In the genomic region with DNA sequence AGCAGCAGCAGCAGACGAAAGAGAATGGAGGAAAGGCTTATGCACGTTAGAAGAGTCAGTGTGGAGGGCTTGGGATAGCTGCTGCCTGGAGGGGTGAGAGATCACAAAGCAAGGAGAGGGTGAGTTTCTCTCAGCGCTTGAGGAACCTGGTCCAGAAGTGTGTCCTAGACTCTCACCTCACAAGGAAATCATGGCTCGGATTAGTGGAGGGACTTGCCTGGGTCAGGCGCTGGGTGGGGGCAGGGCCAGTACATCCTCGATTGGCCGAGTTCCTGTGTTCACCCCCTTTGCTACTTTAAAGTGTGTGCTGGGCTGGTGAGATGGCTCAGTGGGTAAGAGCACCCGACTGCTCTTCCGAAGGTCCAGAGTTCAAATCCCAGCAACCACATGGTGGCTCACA, we compare ENCODE assay signal across 15 mouse cellular contexts. TPM values are rescaled to one million over a fixed set of nuclear protein-coding genes. Genes with fewer than 3 reads are reported as not detected.
DNase-seq lines count a peak whose midpoint lies in the region; ATAC-seq and TF ChIP-seq lines count a peak whose summit lies in the region.
"Had no signal": no experiment of that assay in that cellular context is flagged by ENCODE, and none has a peak within 500 bp of the region (broad histone marks: within the 10 kb centered on the region; RNA-seq: fewer than 3 reads in every experiment).

No protein-coding gene starts in this region.

- peak overlapping the region; percentile 28; the same call in 1 of the 2 replicates for H3K9ac ChIP-seq in limb, embryonic 14.5 days (ENCODE audit: low read depth, low read length, severe bottlenecking)
- no peak overlapping the region for H3K9ac ChIP-seq in forebrain, embryonic 13.5 days
- H3K9ac ChIP-seq in hindbrain, postnatal 0 days (replicated peaks; ENCODE audit: low read length): 0 out of 2 replicates have a peak overlapping the region, but pooled peaks have one; percentile 2
- H3K9ac ChIP-seq: embryonic facial prominence, embryonic 13.5 days; liver, embryonic 14.5 days had no signal

- DNase-seq in limb, embryonic 14.5 days (ENCODE audit: low spot score): no peak
- DNase-seq in limb, embryonic 10.5 days (ENCODE audit: low spot score): no peak
- no peak for DNase-seq in hindbrain, postnatal 0 days (ENCODE audit: low spot score)
- DNase-seq in adrenal gland, postnatal 4 days (ENCODE audit: low spot score in 2 of 2): no peak
- DNase-seq in urinary bladder, postnatal 14 days (ENCODE audit: low spot score): no peak
- no peak for DNase-seq in adrenal gland, adult 2 months
- DNase-seq: cerebellum, adult 9-10 months had no signal

- H3K36me3 ChIP-seq in limb, embryonic 14.5 days (ENCODE audit: control insufficient read depth, insufficient read depth, low read length): no peaks in the 10 kb centered on the region
- H3K36me3 ChIP-seq in limb, embryonic 10.5 days: no peaks in the 10 kb centered on the region
- H3K36me3 ChIP-seq in forebrain, embryonic 13.5 days (ENCODE audit: poor library complexity, severe bottlenecking): no peaks in the 10 kb centered on the region
- H3K36me3 ChIP-seq in hindbrain, postnatal 0 days (ENCODE audit: insufficient read depth, low read length): no peaks in the 10 kb centered on the region
- H3K36me3 ChIP-seq: embryonic facial prominence, embryonic 13.5 days had no signal

- no peaks in the 10 kb centered on the region for H3K9me3 ChIP-seq in limb, embryonic 14.5 days (ENCODE audit: control insufficient read depth, low read length)
- H3K9me3 ChIP-seq in limb, embryonic 10.5 days (replicated peaks): no peaks in the 10 kb centered on the region
- H3K9me3 ChIP-seq in forebrain, embryonic 13.5 days (replicated peaks): 0 out of 2 replicates have a peak, but pooled peaks cover 3% of the 10 kb centered on the region
- H3K9me3 ChIP-seq in hindbrain, postnatal 0 days (ENCODE audit: low read length): no peaks in the 10 kb centered on the region

- no peaks in the 10 kb centered on the region for H3K27me3 ChIP-seq in limb, embryonic 14.5 days (ENCODE audit: control insufficient read depth, insufficient read depth, low read length)
- no peaks in the 10 kb centered on the region for H3K27me3 ChIP-seq in limb, embryonic 10.5 days (ENCODE audit: low read depth, poor library complexity, severe bottlenecking)
- no peaks in the 10 kb centered on the region for H3K27me3 ChIP-seq in forebrain, embryonic 13.5 days
- H3K27me3 ChIP-seq in hindbrain, postnatal 0 days (ENCODE audit: insufficient read depth, low read length): no peaks in the 10 kb centered on the region
- H3K27me3 ChIP-seq: embryonic facial prominence, embryonic 13.5 days had no signal

- H3K27ac ChIP-seq in limb, embryonic 14.5 days (replicated peaks; ENCODE audit: low read depth, low read length): no peak overlapping the region
- H3K27ac ChIP-seq in limb, embryonic 10.5 days: no peak overlapping the region
- H3K27ac ChIP-seq in forebrain, embryonic 13.5 days: peak overlapping the region; percentile 84
- peak overlapping the region; percentile 68 for H3K27ac ChIP-seq in hindbrain, postnatal 0 days
- H3K27ac ChIP-seq in olfactory bulb, adult 2 months (ENCODE audit: insufficient read depth, low read depth, low read length): peak overlapping the region; percentile 17; the same call in 1 of the 2 replicates
- H3K27ac ChIP-seq: liver, embryonic 14.5 days; macrophage had no signal

- peaks cover 19% of the 10 kb centered on the region for H3K4me1 ChIP-seq in limb, embryonic 14.5 days (ENCODE audit: control insufficient read depth, insufficient read depth, low read length)
- H3K4me1 ChIP-seq in limb, embryonic 10.5 days: peaks cover 31% of the 10 kb centered on the region
- H3K4me1 ChIP-seq in forebrain, embryonic 13.5 days: peaks cover 42% of the 10 kb centered on the region
- peaks cover 23% of the 10 kb centered on the region; the same call in 1 of the 2 replicates for H3K4me1 ChIP-seq in hindbrain, postnatal 0 days (ENCODE audit: insufficient read depth, low read length)
- H3K4me1 ChIP-seq in olfactory bulb, adult 2 months (ENCODE audit: control insufficient read depth, insufficient read depth, low read length): peaks cover 45% of the 10 kb centered on the region

- no peak overlapping the region for H3K4me2 ChIP-seq in limb, embryonic 14.5 days (replicated peaks; ENCODE audit: low read depth, low read length, severe bottlenecking)
- peak overlapping the region; percentile 41 for H3K4me2 ChIP-seq in forebrain, embryonic 13.5 days
- peak overlapping the region; percentile 8; the same call in 1 of the 2 replicates for H3K4me2 ChIP-seq in hindbrain, postnatal 0 days (ENCODE audit: low read depth, low read length)
- H3K4me2 ChIP-seq: embryonic facial prominence, embryonic 13.5 days had no signal

- no peak for ATAC-seq in limb, embryonic 14.5 days (ENCODE audit: low FRiP score, low read depth)
- no peak for ATAC-seq in forebrain, embryonic 13.5 days
- ATAC-seq in hindbrain, postnatal 0 days: 0 out of 2 replicates have a peak, but pooled peaks have one; percentile 10
- ATAC-seq: CD4-positive, CD25-positive, alpha-beta regulatory T cell, adult 4 months; Patski had no signal

- H3K4me3 ChIP-seq in limb, embryonic 14.5 days (replicated peaks; ENCODE audit: low read length): no peak overlapping the region
- H3K4me3 ChIP-seq in limb, embryonic 10.5 days: no peak overlapping the region
- no peak overlapping the region for H3K4me3 ChIP-seq in forebrain, embryonic 13.5 days
- H3K4me3 ChIP-seq in hindbrain, postnatal 0 days (ENCODE audit: low read length): no peak overlapping the region
- H3K4me3 ChIP-seq in olfactory bulb, adult 2 months (ENCODE audit: insufficient read depth, low read depth, low read length): no peak overlapping the region
- H3K4me3 ChIP-seq: embryonic facial prominence, embryonic 13.5 days had no signal

- 62% methylated on average over 9 of the region's 9 CpGs for WGBS in limb, embryonic 14.5 days
- WGBS in limb, embryonic 10.5 days: 58% methylated on average over 9 of the region's 9 CpGs
- WGBS in forebrain, embryonic 13.5 days: 44% methylated on average over 9 of the region's 9 CpGs
- 42% methylated on average over 9 of the region's 9 CpGs for WGBS in hindbrain, postnatal 0 days
- 46% methylated on average over 9 of the region's 9 CpGs for WGBS in olfactory bulb, adult 2 months

- no peak for TF ChIP-seq POLR2A in limb, embryonic 14.5 days (IDR thresholded peaks at IDR 0.05; ENCODE audit: borderline replicate concordance, extremely low read depth, insufficient read depth, insufficient read length)
- no peak for TF ChIP-seq POLR2A in olfactory bulb, adult 2 months (IDR thresholded peaks at IDR 0.05; ENCODE audit: insufficient read depth, low read depth, low read length)

- TF ChIP-seq CTCF in hindbrain, postnatal 0 days (IDR thresholded peaks at IDR 0.05; ENCODE audit: low read depth): no peak
- no peak for TF ChIP-seq CTCF in olfactory bulb, adult 2 months (IDR thresholded peaks at IDR 0.05; ENCODE audit: insufficient read depth, low read depth, low read length)

RNA-seq across cellular contexts. Expression of a gene that starts 18.6 kb away (rescaled TPM):
- polyA plus RNA-seq in limb, embryonic 14.5 days (2012; rRNA removed): 2.6 and 3.0 TPM in 2 replicates
- polyA plus RNA-seq in limb, embryonic 14.5 days (2014; fragmentation: Nextera tagmentation; extraction: Ambion mirVana): 0.50 and 0.86 TPM in 2 replicates
- 1.2 TPM in 2 replicates for polyA plus RNA-seq in limb, embryonic 10.5 days (2016; fragmentation: Nextera tagmentation; extraction: Ambion mirVana)
- polyA plus RNA-seq in forebrain, embryonic 13.5 days (2015; fragmentation: Nextera tagmentation; extraction: Ambion mirVana): 0.43 and 0.64 TPM in 2 replicates
- 16.5 and 21.2 TPM in 2 replicates for total RNA-seq in hindbrain, postnatal 0 days (2014; rRNA removed)
- 11.9 and 13.4 TPM in 2 replicates for polyA plus RNA-seq in hindbrain, postnatal 0 days (2015; fragmentation: Nextera tagmentation; extraction: Ambion mirVana)
- not detected in 2 replicates for polyA plus RNA-seq in olfactory bulb, adult 2 months (2012; ENCODE audit: insufficient read depth, insufficient read length, low replicate concordance, missing spikeins)
- 1 to 10 TPM; 6.3 to 7.3 TPM for total RNA-seq in adrenal gland, postnatal 4 days (2021)
- 1 to 10 TPM; 3.8 to 5.7 TPM for total RNA-seq in adrenal gland, adult 2 months (2021)
- 5.1 and 6.1 TPM in 2 replicates for polyA plus RNA-seq in adrenal gland, adult 2 months (2012; rRNA removed)
- polyA plus RNA-seq: macrophage had no signal

RNA-seq across cellular contexts. Expression of a gene that starts 22.3 kb away (rescaled TPM):
- polyA plus RNA-seq in limb, embryonic 14.5 days (2012; rRNA removed): 43.7 and 50.4 TPM in 2 replicates
- polyA plus RNA-seq in limb, embryonic 14.5 days (2014; fragmentation: Nextera tagmentation; extraction: Ambion mirVana): 31.7 and 33.2 TPM in 2 replicates
- 4.6 and 5.2 TPM in 2 replicates for polyA plus RNA-seq in limb, embryonic 10.5 days (2016; fragmentation: Nextera tagmentation; extraction: Ambion mirVana)
- 0.40 and 0.44 TPM in 2 replicates for polyA plus RNA-seq in forebrain, embryonic 13.5 days (2015; fragmentation: Nextera tagmentation; extraction: Ambion mirVana)
- 2.9 and 3.7 TPM in 2 replicates for total RNA-seq in hindbrain, postnatal 0 days (2014; rRNA removed)
- 2.7 and 2.9 TPM in 2 replicates for polyA plus RNA-seq in hindbrain, postnatal 0 days (2015; fragmentation: Nextera tagmentation; extraction: Ambion mirVana)
- not detected in 2 replicates for polyA plus RNA-seq in olfactory bulb, adult 2 months (2012; ENCODE audit: insufficient read depth, insufficient read length, low replicate concordance, missing spikeins)
- 10 to 100 TPM; 14.6 to 16.6 TPM for total RNA-seq in adrenal gland, postnatal 4 days (2021)
- 10 to 100 TPM in 1 of 2 experiments, 1 to 10 TPM in 1; 7.6 to 10.1 TPM for total RNA-seq in adrenal gland, adult 2 months (2021)
- polyA plus RNA-seq in adrenal gland, adult 2 months (2012; rRNA removed): 18.8 and 20.4 TPM in 2 replicates
- polyA plus RNA-seq: macrophage had no signal

RNA-seq across cellular contexts. Expression of a gene that starts 33.7 kb away (rescaled TPM):
- 2,823 and 3,226 TPM in 2 replicates for polyA plus RNA-seq in limb, embryonic 14.5 days (2012; rRNA removed)
- 1,836 and 1,953 TPM in 2 replicates for polyA plus RNA-seq in limb, embryonic 14.5 days (2014; fragmentation: Nextera tagmentation; extraction: Ambion mirVana)
- polyA plus RNA-seq in limb, embryonic 10.5 days (2016; fragmentation: Nextera tagmentation; extraction: Ambion mirVana): 1,397 and 1,583 TPM in 2 replicates
- polyA plus RNA-seq in forebrain, embryonic 13.5 days (2015; fragmentation: Nextera tagmentation; extraction: Ambion mirVana): 917 and 1,023 TPM in 2 replicates
- total RNA-seq in hindbrain, postnatal 0 days (2014; rRNA removed): 2,723 and 2,758 TPM in 2 replicates
- 808 and 861 TPM in 2 replicates for polyA plus RNA-seq in hindbrain, postnatal 0 days (2015; fragmentation: Nextera tagmentation; extraction: Ambion mirVana)
- polyA plus RNA-seq in olfactory bulb, adult 2 months (2012; ENCODE audit: insufficient read depth, insufficient read length, low replicate concordance, missing spikeins): 1,464 TPM in 1 of 2 replicates, not detected in the other
- total RNA-seq in adrenal gland, postnatal 4 days (2021): 100 to 1,000 TPM; 895 to 902 TPM
- 100 to 1,000 TPM; 419 to 701 TPM for total RNA-seq in adrenal gland, adult 2 months (2021)
- polyA plus RNA-seq in adrenal gland, adult 2 months (2012; rRNA removed): 2,347 and 2,800 TPM in 2 replicates

RNA-seq across cellular contexts. Expression of a gene that starts 50.2 kb away (rescaled TPM):
- polyA plus RNA-seq in limb, embryonic 14.5 days (2012; rRNA removed): 5.1 TPM in 2 replicates
- polyA plus RNA-seq in limb, embryonic 14.5 days (2014; fragmentation: Nextera tagmentation; extraction: Ambion mirVana): 3.6 and 3.9 TPM in 2 replicates
- polyA plus RNA-seq in limb, embryonic 10.5 days (2016; fragmentation: Nextera tagmentation; extraction: Ambion mirVana): 7.8 and 8.4 TPM in 2 replicates
- not detected in 2 replicates for polyA plus RNA-seq in forebrain, embryonic 13.5 days (2015; fragmentation: Nextera tagmentation; extraction: Ambion mirVana)
- 1.2 and 1.8 TPM in 2 replicates for total RNA-seq in hindbrain, postnatal 0 days (2014; rRNA removed)
- 0.84 and 1.0 TPM in 2 replicates for polyA plus RNA-seq in hindbrain, postnatal 0 days (2015; fragmentation: Nextera tagmentation; extraction: Ambion mirVana)
- not detected in 2 replicates for polyA plus RNA-seq in olfactory bulb, adult 2 months (2012; ENCODE audit: insufficient read depth, insufficient read length, low replicate concordance, missing spikeins)
- 10 to 100 TPM; 16.8 to 29.2 TPM for total RNA-seq in adrenal gland, postnatal 4 days (2021)
- 10 to 100 TPM; 52.8 to 57.4 TPM for total RNA-seq in adrenal gland, adult 2 months (2021)
- 50.3 and 62.4 TPM in 2 replicates for polyA plus RNA-seq in adrenal gland, adult 2 months (2012; rRNA removed)
- polyA plus RNA-seq: CD4-positive, CD25-positive, alpha-beta regulatory T cell, adult 4 months; macrophage; neural tube, embryonic 14.5 days; Patski had no signal

Comparison
In these comparisons a context has a peak if more than half of its experiments do, and no peak if none do; other contexts are left out.
1. H3K27ac ChIP-seq: peak in forebrain, embryonic 13.5 days (single experiment), hindbrain, postnatal 0 days (single experiment) and olfactory bulb, adult 2 months (single experiment); none in limb, embryonic 14.5 days (single experiment) and limb, embryonic 10.5 days (single experiment).